Mouse (Mus musculus): Measurements from ENCODE around the gene Cox6a1.

DNA sequence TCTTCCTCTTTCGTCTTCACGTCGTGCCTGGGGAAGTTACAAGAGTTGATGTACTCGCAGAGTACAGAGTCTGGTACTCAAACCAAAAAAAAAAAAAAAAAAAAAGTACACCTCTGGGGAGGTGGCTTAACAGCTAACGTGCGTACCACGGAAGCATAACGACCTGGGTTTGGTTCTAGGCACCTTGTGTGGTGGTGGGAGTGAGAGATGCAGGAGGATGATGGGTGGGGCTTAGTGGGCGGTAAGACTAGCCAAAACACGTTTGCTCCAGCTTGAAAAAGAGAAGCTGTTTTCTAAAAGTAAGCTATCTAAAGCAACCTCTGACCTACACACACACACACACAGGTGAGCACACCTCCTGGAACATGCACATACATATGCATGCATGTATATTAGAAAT, 46.1 kb upstream of the Cox6a1 start:
- TF ChIP-seq CTCF (IDR thresholded peaks at IDR 0.05; ENCODE audit: low read depth, low read length): no peak
- TF ChIP-seq GATA1 (IDR thresholded peaks at IDR 0.05; ENCODE audit: borderline replicate concordance, low read length): no peak
- TF ChIP-seq TAL1 (conservative IDR thresholded peaks at IDR 0.05; ENCODE audit: low read depth, low read length): no peak
- no peak for TF ChIP-seq POLR2AphosphoS5 (IDR thresholded peaks at IDR 0.05; ENCODE audit: insufficient replicate concordance, low read depth, low read length)
